Mouse (Mus musculus): ENCODE results near the gene Ap4s1. TPM values are rescaled to one million over a fixed set of nuclear protein-coding genes. Genes with fewer than 3 reads are reported as not detected.

Gene Ap4s1
- polyA plus RNA-seq, 1 experiment from 2014 or later: 37.8 TPM

- Histone ChIP-seq H3K9me3 (ENCODE audit: control insufficient read depth, low read length) (no peaks in the 10 kb centered on the region), H3K27ac (ENCODE audit: low read depth, low read length) (no peak overlapping the region), H3K9ac (ENCODE audit: low read depth, low read length) (no peak overlapping the region), H3K27me3 (ENCODE audit: control insufficient read depth, insufficient read depth, low read length) (no peaks in the 10 kb centered on the region), H3K4me3 (ENCODE audit: low read length) (no peak overlapping the region), H3K4me1 (ENCODE audit: control insufficient read depth, insufficient read depth, low read length) (0 out of 2 replicates have a peak, but pooled peaks cover 5% of the 10 kb centered on the region), H3K4me2 (replicated peaks; ENCODE audit: low read depth, low read length) (no peak overlapping the region), H3K36me3 (ENCODE audit: control insufficient read depth, insufficient read depth, low read length) (no peaks in the 10 kb centered on the region)
- ATAC-seq (ENCODE audit: low FRiP score, low TSS enrichment): no peak
- WGBS: 94% methylated on average over 2 of the region's 2 CpGs
Measured at GRCm38 (mm10) chr12:51696157-51696556, 5.3 kb downstream of the Ap4s1 start.

GRCm38 (mm10) chr12:51699623-51700393 lies 9.0 kb downstream of the Ap4s1 start:
- H3K27me3 ChIP-seq (ENCODE audit: control insufficient read depth, insufficient read depth, low read length): no peaks in the 10 kb centered on the region
- 0 out of 2 replicates have a peak, but pooled peaks cover 8% of the 10 kb centered on the region for H3K4me1 ChIP-seq (ENCODE audit: control insufficient read depth, insufficient read depth, low read length)
- H3K27ac ChIP-seq (ENCODE audit: low read depth, low read length): no peak overlapping the region
- 55% methylated on average over 8 of the region's 8 CpGs for WGBS
- no peak overlapping the region for H3K9ac ChIP-seq (ENCODE audit: low read depth, low read length)
- no peaks in the 10 kb centered on the region; the same call in 1 of the 2 replicates for H3K9me3 ChIP-seq (ENCODE audit: control insufficient read depth, low read length)
- H3K36me3 ChIP-seq (ENCODE audit: control insufficient read depth, insufficient read depth, low read length): no peaks in the 10 kb centered on the region
- H3K4me2 ChIP-seq (replicated peaks; ENCODE audit: low read depth, low read length): no peak overlapping the region
- ATAC-seq (ENCODE audit: low FRiP score, low TSS enrichment): 0 out of 2 replicates have a peak, but pooled peaks have one; percentile 36
- H3K4me3 ChIP-seq (ENCODE audit: low read length): no peak overlapping the region

GRCm38 (mm10) chr12:51701723-51702122 lies 10.9 kb downstream of the Ap4s1 start:
- no peak overlapping the region for H3K9ac ChIP-seq (ENCODE audit: low read depth, low read length)
- H3K27ac ChIP-seq (ENCODE audit: low read depth, low read length): no peak overlapping the region
- no peaks in the 10 kb centered on the region for H3K36me3 ChIP-seq (ENCODE audit: control insufficient read depth, insufficient read depth, low read length)
- no peak overlapping the region for H3K4me2 ChIP-seq (replicated peaks; ENCODE audit: low read depth, low read length)
- H3K9me3 ChIP-seq (ENCODE audit: control insufficient read depth, low read length): no peaks in the 10 kb centered on the region; the same call in 1 of the 2 replicates
- no peaks in the 10 kb centered on the region for H3K27me3 ChIP-seq (ENCODE audit: control insufficient read depth, insufficient read depth, low read length)
- H3K4me3 ChIP-seq (ENCODE audit: low read length): no peak overlapping the region
- no peak for ATAC-seq (ENCODE audit: low FRiP score, low TSS enrichment)
- H3K4me1 ChIP-seq (ENCODE audit: control insufficient read depth, insufficient read depth, low read length): 0 out of 2 replicates have a peak, but pooled peaks cover 8% of the 10 kb centered on the region

- Histone ChIP-seq H3K9me3 (ENCODE audit: control insufficient read depth, low read length) (no peaks in the 10 kb centered on the region; the same call in 1 of the 2 replicates), H3K4me1 (ENCODE audit: control insufficient read depth, insufficient read depth, low read length) (0 out of 2 replicates have a peak, but pooled peaks cover 8% of the 10 kb centered on the region), H3K4me2 (replicated peaks; ENCODE audit: low read depth, low read length) (no peak overlapping the region), H3K36me3 (ENCODE audit: control insufficient read depth, insufficient read depth, low read length) (no peaks in the 10 kb centered on the region), H3K27ac (ENCODE audit: low read depth, low read length) (no peak overlapping the region), H3K9ac (ENCODE audit: low read depth, low read length) (no peak overlapping the region), H3K27me3 (ENCODE audit: control insufficient read depth, insufficient read depth, low read length) (no peaks in the 10 kb centered on the region), H3K4me3 (ENCODE audit: low read length) (no peak overlapping the region)
- 25% methylated on average over 1 of the region's 1 CpGs for WGBS
- ATAC-seq (ENCODE audit: low FRiP score, low TSS enrichment): peak; percentile 78
Measured at GRCm38 (mm10) chr12:51703859-51704258, 13.0 kb downstream of the Ap4s1 start.

- Histone ChIP-seq H3K4me1 (ENCODE audit: control insufficient read depth, insufficient read depth, low read length) (0 out of 2 replicates have a peak, but pooled peaks cover 8% of the 10 kb centered on the region), H3K36me3 (ENCODE audit: control insufficient read depth, insufficient read depth, low read length) (no peaks in the 10 kb centered on the region), H3K9ac (ENCODE audit: low read depth, low read length) (no peak overlapping the region), H3K27ac (ENCODE audit: low read depth, low read length) (no peak overlapping the region), H3K9me3 (ENCODE audit: control insufficient read depth, low read length) (no peaks in the 10 kb centered on the region; the same call in 1 of the 2 replicates), H3K27me3 (ENCODE audit: control insufficient read depth, insufficient read depth, low read length) (no peaks in the 10 kb centered on the region), H3K4me2 (replicated peaks; ENCODE audit: low read depth, low read length) (no peak overlapping the region), H3K4me3 (ENCODE audit: low read length) (no peak overlapping the region)
- WGBS: 68% methylated on average over 7 of the region's 7 CpGs
- no peak for ATAC-seq (ENCODE audit: low FRiP score, low TSS enrichment)
Measured at GRCm38 (mm10) chr12:51704572-51704971, 13.7 kb downstream of the Ap4s1 start.

GRCm38 (mm10) chr12:51705778-51706177 lies 14.9 kb downstream of the Ap4s1 start:
- Histone ChIP-seq H3K4me1 (ENCODE audit: control insufficient read depth, insufficient read depth, low read length) (0 out of 2 replicates have a peak, but pooled peaks cover 8% of the 10 kb centered on the region), H3K4me2 (replicated peaks; ENCODE audit: low read depth, low read length) (no peak overlapping the region), H3K4me3 (ENCODE audit: low read length) (no peak overlapping the region), H3K27me3 (ENCODE audit: control insufficient read depth, insufficient read depth, low read length) (no peaks in the 10 kb centered on the region), H3K9ac (ENCODE audit: low read depth, low read length) (no peak overlapping the region), H3K9me3 (ENCODE audit: control insufficient read depth, low read length) (no peaks in the 10 kb centered on the region; the same call in 1 of the 2 replicates), H3K27ac (ENCODE audit: low read depth, low read length) (no peak overlapping the region), H3K36me3 (ENCODE audit: control insufficient read depth, insufficient read depth, low read length) (no peaks in the 10 kb centered on the region)
- 76% methylated on average over 12 of the region's 12 CpGs for WGBS
- ATAC-seq (ENCODE audit: low FRiP score, low TSS enrichment): no peak

- no peaks in the 10 kb centered on the region for H3K27me3 ChIP-seq (ENCODE audit: control insufficient read depth, insufficient read depth, low read length)
- 0 out of 2 replicates have a peak, but pooled peaks cover 8% of the 10 kb centered on the region for H3K4me1 ChIP-seq (ENCODE audit: control insufficient read depth, insufficient read depth, low read length)
- no peak overlapping the region for H3K27ac ChIP-seq (ENCODE audit: low read depth, low read length)
- H3K9me3 ChIP-seq (ENCODE audit: control insufficient read depth, low read length): no peaks in the 10 kb centered on the region; the same call in 1 of the 2 replicates
- no peak overlapping the region for H3K4me2 ChIP-seq (replicated peaks; ENCODE audit: low read depth, low read length)
- no peaks in the 10 kb centered on the region for H3K36me3 ChIP-seq (ENCODE audit: control insufficient read depth, insufficient read depth, low read length)
- H3K9ac ChIP-seq (ENCODE audit: low read depth, low read length): no peak overlapping the region
- ATAC-seq (ENCODE audit: low FRiP score, low TSS enrichment): no peak
- 84% methylated on average over 5 of the region's 5 CpGs for WGBS
- H3K4me3 ChIP-seq (ENCODE audit: low read length): no peak overlapping the region
Measured at GRCm38 (mm10) chr12:51706673-51707235, 15.9 kb downstream of the Ap4s1 start.

GRCm38 (mm10) chr12:51708941-51709686 lies 18.3 kb downstream of the Ap4s1 start:
- H3K4me1 ChIP-seq (ENCODE audit: control insufficient read depth, insufficient read depth, low read length): 0 out of 2 replicates have a peak, but pooled peaks cover 4% of the 10 kb centered on the region
- peak; percentile 53 for ATAC-seq (ENCODE audit: low FRiP score, low TSS enrichment)
- H3K9me3 ChIP-seq (ENCODE audit: control insufficient read depth, low read length): no peaks in the 10 kb centered on the region
- no peak overlapping the region for H3K4me3 ChIP-seq (ENCODE audit: low read length)
- H3K36me3 ChIP-seq (ENCODE audit: control insufficient read depth, insufficient read depth, low read length): no peaks in the 10 kb centered on the region
- H3K27me3 ChIP-seq (ENCODE audit: control insufficient read depth, insufficient read depth, low read length): no peaks in the 10 kb centered on the region
- WGBS: 56% methylated on average over 14 of the region's 14 CpGs
- 0 out of 2 replicates have a peak overlapping the region, but pooled peaks have one; percentile 28 for H3K9ac ChIP-seq (ENCODE audit: low read depth, low read length)
- H3K27ac ChIP-seq (ENCODE audit: low read depth, low read length): 0 out of 2 replicates have a peak overlapping the region, but pooled peaks have one; percentile 37
- H3K4me2 ChIP-seq (replicated peaks; ENCODE audit: low read depth, low read length): no peak overlapping the region
